Mouse (Mus musculus): ENCODE results near the gene Clcn1.

GRCm38 (mm10) chr6:42326509-42326908 lies 40.0 kb downstream of the Clcn1 start:
- TF ChIP-seq CTCF (IDR thresholded peaks at IDR 0.05; ENCODE audit: low read depth, low read length) (no peak), GATA1 (IDR thresholded peaks at IDR 0.05; ENCODE audit: borderline replicate concordance, low read length) (no peak)

All from G1E (cell line).